Mouse (Mus musculus) left cerebral cortex, postnatal 36 days (tissue): ENCODE measurements at regions not wholly inside any gene's neighbourhood (a gene's known extent, or its start where the extent isn't known, plus 50 kb on each side); places are given as distances from the start of the nearest gene placed in this dataset.
A peak's percentile ranks its signal among the peaks of the same experiment; 100 is the strongest.
"Not testable (repeated sequence)": the region's sequence is repeated elsewhere in the genome, so short reads cannot be mapped to it uniquely, and the experiment has no call there.

Experiments used
- DNase-seq, 2 experiments: peaks; one replicate each; pipeline ENCODE4 v3.0.0; 2021 to 2022; ENCODE audit warnings: low spot score in 2 of 2, mixed read lengths in 1 of 2
- intact Hi-C: fragments of 180-260 bp; cut with DNase I; formaldehyde crosslinking; loops from one replicate; pipeline ENCODE4 v1.15.1; 2025

- intact Hi-C loops = no loop called here
- no peak for DNase-seq
Observed at GRCm38 (mm10) chr16:12779079-12779478, 330.4 kb upstream of the Ercc4 start.

- intact Hi-C loops = no loop called here
- no peak for DNase-seq
Observed at GRCm38 (mm10) chr16:12780635-12781034, 328.8 kb upstream of the Ercc4 start.

DNA sequence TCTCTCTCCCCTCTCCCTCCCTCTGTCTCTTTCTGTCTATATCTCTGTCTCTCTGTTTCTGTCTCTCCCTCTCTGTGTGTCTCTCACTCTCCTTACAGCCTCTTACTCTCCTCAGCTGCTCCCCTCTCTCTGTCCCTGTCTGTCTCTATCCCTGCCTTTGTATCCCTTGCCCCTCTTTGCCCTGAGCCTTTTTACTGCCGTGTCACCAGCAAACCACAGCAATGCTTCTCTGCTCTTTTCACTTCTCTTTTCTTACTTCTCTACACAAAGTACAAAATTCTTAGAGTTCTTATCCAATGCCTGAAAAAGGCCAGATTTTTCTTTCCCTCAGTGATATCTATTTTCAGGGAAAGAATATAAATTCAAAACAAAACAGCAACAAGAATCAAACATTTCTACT lies 323.7 kb upstream of the Ercc4 start:
- intact Hi-C loops = no loop called here
- no peak for DNase-seq

GRCm38 (mm10) chr16:12798523-12798922 lies 311.0 kb upstream of the Ercc4 start:
- intact Hi-C loops = no loop called here
- no peak for DNase-seq

DNA sequence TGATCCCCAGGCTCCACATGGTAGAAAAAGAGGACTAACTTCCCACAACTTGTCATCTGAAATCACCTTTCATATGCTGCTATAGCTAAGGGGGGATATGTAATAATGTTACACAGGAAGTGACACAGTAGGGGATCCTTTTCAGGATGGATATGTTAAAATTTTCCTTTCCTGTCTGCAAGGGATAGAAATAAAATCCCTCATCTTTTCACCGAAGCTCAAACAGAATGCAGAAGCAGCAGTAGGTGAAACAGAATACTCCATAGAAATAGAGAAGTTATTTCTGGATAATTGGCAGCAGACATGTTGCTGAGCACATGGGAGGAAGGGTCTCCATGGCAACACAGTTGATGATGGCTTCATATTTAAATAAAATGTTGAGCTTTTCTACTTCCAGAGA lies 309.3 kb upstream of the Ercc4 start:
- intact Hi-C loops = no loop called here
- DNase-seq = no peak

GRCm38 (mm10) chr16:12802651-12803050 lies 306.8 kb upstream of the Ercc4 start:
- intact Hi-C loops = no loop called here

GRCm38 (mm10) chr16:12807351-12807871 lies 302.1 kb upstream of the Ercc4 start:
- intact Hi-C loops = no loop called here

More at GRCm38 (mm10) chr16:12802651-12803050, 306.8 kb upstream of the Ercc4 start:
- no peak for DNase-seq

GRCm38 (mm10) chr16:12811088-12811487 lies 298.4 kb upstream of the Ercc4 start:
- intact Hi-C loops = no loop called here

More at GRCm38 (mm10) chr16:12807351-12807871, 302.1 kb upstream of the Ercc4 start:
- no peak for DNase-seq

DNA sequence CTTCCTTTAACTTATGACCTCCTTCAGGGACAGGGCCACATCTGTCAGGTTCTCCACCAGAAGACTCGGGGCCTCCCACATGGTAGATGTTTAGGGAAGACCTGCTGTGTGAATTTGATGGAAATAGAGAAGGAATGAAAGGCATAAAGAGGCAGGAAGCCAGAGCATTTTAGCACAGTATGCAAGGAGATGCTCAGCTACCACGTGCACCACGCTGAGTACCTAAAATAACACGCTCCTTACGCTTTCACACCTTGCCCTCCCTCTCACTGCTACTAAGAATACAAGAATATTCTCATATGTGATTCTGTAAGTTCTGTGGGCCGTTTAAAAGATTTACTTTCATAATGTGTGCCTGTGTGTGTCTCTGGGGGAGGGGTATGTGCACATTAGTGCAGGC lies 284.8 kb upstream of the Ercc4 start:
- DNase-seq = peak; percentile 52 to 62
- intact Hi-C loops = no loop called here

More at GRCm38 (mm10) chr16:12811088-12811487, 298.4 kb upstream of the Ercc4 start:
- no peak for DNase-seq

DNA sequence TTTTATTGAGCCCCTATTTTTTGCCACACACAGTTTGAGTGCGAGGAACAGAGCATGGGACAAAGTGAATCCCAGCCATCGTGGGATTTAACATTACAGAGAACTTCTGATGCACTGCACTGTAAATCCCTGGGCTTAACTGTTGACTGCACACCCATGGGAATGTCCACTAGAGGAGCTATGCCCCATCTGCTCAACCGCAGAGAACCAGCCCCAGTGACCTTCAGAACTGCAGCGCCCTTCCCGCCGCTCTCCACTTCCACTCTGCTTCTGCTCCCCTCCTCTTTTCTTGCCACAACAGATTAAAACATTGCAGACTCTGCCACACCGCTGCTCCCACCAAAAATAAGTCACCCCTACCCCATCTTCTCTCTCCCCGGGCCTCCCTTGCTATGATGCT lies 283.3 kb upstream of the Ercc4 start:
- DNase-seq = no peak
- intact Hi-C loops = no loop called here

DNA sequence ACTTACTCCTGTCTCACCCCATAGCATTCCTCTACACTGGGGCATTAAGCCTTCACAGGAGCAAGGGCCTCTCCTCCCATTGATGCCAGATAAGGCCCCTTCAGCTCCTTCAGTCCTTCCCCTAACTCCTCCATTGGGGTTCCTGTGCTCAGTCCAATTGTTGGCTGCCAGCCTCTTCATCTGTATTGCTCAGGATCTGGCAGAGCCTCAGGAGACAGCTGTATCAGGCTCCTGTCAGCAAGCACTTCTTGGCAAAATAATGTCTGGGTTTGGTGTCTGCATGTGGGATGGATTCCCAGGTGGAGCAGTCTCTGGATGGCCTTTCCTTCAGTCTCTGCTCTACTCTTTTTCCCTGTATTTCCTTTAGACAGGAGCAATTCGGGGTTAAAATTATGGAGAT lies 278.2 kb upstream of the Ercc4 start:
- DNase-seq, intact Hi-C loops: not testable (repeated sequence)

- intact Hi-C loops = no loop called here
- DNase-seq = no peak
Observed at GRCm38 (mm10) chr16:12856356-12856755, 253.1 kb upstream of the Ercc4 start.

- peak; percentile 21 to 39 for DNase-seq
- intact Hi-C loops = no loop called here
Observed at GRCm38 (mm10) chr16:12859714-12860355, 249.6 kb upstream of the Ercc4 start.

GRCm38 (mm10) chr16:12862561-12862960 lies 246.9 kb upstream of the Ercc4 start:
- no peak for DNase-seq
- intact Hi-C loops = no loop called here

GRCm38 (mm10) chr16:12878326-12878725 lies 231.2 kb upstream of the Ercc4 start:
- DNase-seq, intact Hi-C loops: not testable (repeated sequence)

DNA sequence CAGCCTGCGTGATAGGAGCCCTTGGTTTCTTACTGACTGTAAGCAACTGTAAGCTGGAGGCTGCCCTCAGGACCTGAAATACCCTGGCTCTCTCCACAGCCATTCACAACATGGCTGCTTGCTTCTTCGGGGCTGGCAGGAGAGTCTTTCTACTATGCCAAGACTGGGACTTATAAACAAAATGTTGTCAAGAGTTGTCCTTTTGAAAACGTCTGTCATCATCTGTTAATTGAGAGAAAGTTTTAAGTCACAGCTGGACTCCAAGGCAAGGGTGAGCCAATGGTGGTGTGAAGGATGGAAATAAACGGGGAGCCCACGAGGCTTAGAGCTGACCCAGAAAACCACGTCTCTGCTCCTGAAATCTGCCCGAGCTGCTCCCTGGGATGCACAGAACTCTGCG lies 229.5 kb upstream of the Ercc4 start:
- DNase-seq = no peak
- intact Hi-C loops = no loop called here

- no peak for DNase-seq
- intact Hi-C loops = no loop called here
Observed at GRCm38 (mm10) chr16:12880481-12880880, 229.0 kb upstream of the Ercc4 start.

GRCm38 (mm10) chr16:12882690-12883089 lies 226.8 kb upstream of the Ercc4 start:
- intact Hi-C loops = no loop called here
- DNase-seq = no peak

GRCm38 (mm10) chr16:12884556-12884955 lies 224.9 kb upstream of the Ercc4 start:
- no peak for DNase-seq
- intact Hi-C loops = no loop called here

GRCm38 (mm10) chr16:12886127-12886526 lies 223.4 kb upstream of the Ercc4 start:
- intact Hi-C loops = no loop called here
- no peak for DNase-seq

DNA sequence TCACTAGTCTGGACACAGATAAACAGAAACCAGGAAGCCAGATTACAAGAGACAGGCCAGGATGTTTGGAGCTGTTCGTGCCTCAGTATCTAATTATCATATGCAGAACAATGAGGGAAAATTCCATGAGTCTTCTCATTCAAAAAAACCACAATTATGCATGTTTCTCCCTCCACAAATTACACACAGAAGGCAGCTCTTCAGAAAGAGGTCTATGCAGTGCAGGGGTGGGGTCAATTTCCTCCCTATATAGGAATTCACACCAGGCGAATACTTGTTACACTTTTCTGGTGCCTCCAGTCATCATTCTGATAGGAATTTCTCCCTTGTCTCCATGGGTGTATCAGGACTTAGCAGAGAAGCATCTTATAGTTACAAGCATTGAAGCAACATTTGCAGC lies 222.1 kb upstream of the Ercc4 start:
- no peak for DNase-seq
- intact Hi-C loops = no loop called here

DNA sequence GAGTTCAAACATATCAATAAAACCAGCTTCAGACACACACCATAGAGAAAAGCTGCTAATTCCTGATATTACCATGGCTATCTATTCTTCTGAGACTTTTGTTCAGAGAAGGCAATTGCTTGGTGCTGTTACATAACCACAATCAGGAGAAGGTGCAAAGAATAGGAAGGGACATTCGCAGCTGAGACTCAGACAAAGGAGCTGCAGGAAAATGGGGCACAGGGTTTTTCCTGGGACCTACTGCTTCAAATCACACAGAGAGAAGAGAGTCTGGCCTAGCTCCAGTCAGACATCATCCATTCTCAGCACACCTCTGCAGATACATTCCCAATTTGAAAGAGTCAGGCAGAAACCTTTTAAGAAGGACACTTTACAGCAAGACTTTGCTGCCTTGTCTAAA lies 219.4 kb upstream of the Ercc4 start:
- intact Hi-C loops = no loop called here
- no peak for DNase-seq
